Mouse (Mus musculus): Measurements from ENCODE around the gene Apob. TPM values are rescaled to one million over a fixed set of nuclear protein-coding genes. Genes with fewer than 3 reads are reported as not detected.
"Not testable (repeated sequence)": the region's sequence is repeated elsewhere in the genome, so short reads cannot be mapped to it uniquely, and the experiment has no call there.

The Apob gene
- total RNA-seq (2021) = under 1 TPM in 1 of 2 experiments, not detected in 1; 0.26 TPM
- long read RNA-seq, experiment 1 = 0 reads
- long read RNA-seq, experiment 2 = 0 reads

- intact Hi-C loops (cut with DNase I) = no loop called here
- DNase-seq = no peak
Observed at GRCm38 (mm10) chr12:7977466-7978189, at the start of gene Apob. Apob (plus strand) TSS chr12:7977648.

DNA sequence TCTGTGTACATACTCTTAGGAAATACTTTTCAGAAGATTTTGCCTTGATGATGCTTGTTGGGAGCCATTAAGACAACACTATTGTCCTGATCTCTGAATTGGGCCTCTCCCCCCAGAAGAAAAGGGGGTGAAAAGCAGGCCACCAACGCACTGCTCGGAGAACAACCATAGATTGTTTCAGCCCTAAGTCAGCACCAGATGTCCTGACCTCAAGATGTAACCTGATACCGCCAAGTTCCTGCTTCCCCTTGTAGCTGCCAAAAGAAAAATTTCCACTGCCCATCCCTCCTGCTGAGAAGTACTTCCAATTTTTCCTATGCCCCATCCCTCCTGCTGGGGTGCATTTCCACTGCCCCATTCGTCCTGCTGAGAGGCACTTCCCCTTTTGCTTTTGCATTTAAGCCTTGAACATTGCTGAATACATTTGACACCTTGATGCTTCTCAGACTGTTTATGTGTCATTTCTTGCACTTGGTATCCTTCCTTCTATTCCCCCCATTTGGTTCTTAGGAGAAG lies 45.0 kb upstream of the Apob start:
- intact Hi-C loops (cut with DNase I) = no loop called here
- DNase-seq = no peak

DNA sequence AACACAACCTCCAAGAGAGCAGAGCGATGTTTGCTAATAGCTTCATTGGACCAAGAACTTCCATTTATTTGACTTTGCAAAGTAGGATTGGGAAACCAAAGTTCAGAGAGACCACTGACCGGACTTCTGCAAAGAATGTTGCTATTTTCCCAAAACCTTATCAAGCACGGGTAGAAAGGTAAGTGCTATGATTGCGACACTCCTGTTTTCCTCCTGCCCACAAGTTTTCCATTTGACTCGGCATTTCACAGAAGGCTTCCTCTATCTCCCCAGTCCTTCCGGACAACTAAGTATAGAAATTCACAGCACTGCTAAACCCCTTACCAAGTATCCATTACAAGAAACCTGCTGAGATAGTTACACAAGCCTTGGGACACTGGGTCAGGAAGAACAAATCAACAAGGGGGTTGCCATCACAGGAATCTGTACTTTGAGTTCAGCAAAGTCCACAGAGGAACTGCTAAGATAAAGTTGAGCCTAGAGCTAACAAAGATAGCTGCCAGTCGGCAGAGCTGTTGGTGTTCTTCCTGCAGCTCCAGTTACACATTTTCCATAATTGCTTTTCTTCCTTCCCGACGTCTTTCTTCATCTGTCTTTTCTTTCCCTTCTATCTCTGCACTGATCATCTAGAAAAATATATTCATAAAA lies 27.2 kb upstream of the Apob start:
- no peak for DNase-seq
- intact Hi-C loops (cut with DNase I) = no loop called here

- DNase-seq = no peak
- intact Hi-C loops (cut with DNase I) = no loop called here
Observed at GRCm38 (mm10) chr12:7958851-7959250, 18.6 kb upstream of the Apob start.

GRCm38 (mm10) chr12:7959310-7959918 lies 18.0 kb upstream of the Apob start:
- intact Hi-C loops (cut with DNase I) = no loop called here
- DNase-seq = no peak

- no peak for DNase-seq
- intact Hi-C loops (cut with DNase I) = no loop called here
Observed at GRCm38 (mm10) chr12:7962314-7962927, 15.0 kb upstream of the Apob start.

GRCm38 (mm10) chr12:7967221-7967620 lies 10.2 kb upstream of the Apob start:
- intact Hi-C loops (cut with DNase I) = no loop called here

GRCm38 (mm10) chr12:7970301-7970700 lies 7.1 kb upstream of the Apob start:
- intact Hi-C loops (cut with DNase I) = no loop called here

More at GRCm38 (mm10) chr12:7967221-7967620, 10.2 kb upstream of the Apob start:
- DNase-seq = no peak

DNA sequence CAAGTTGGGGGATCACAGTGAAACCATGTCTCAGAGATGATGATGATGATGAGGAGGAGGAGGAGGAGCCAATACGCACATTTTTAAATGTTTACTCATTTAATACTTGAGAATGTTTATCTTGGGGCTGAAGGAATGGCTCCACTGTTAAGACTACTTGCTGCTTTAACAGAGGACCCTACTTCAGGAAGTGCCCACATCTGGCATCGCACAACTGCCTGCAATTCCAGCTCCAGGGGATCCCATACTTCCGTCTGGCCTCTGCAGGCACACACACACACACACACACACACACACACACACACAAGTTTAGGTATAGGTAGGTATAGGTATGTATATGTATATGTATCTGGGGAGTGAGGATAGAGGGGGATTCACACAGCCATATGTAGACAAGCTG lies 6.6 kb upstream of the Apob start:
- intact Hi-C loops (cut with DNase I) = no loop called here

More at GRCm38 (mm10) chr12:7970301-7970700, 7.1 kb upstream of the Apob start:
- DNase-seq = no peak

DNA sequence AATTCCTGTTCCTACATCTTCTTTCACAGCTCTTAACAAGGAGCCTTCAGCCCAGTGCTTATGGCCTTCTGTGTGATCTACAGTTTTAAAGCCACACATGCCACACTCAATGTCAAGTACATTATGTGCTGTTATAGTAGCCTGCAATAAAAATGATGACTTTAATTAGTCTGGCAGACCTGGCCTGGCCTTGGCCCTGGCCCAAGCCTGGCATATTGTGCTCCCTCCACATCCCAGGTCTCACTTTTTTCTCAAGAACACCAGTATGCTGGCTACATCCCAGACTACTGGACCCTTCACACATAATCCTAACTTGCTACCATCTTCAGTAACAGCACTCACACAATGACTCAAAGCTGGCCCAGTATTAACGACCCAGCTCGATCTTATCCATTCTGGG lies 5.7 kb upstream of the Apob start:
- no peak for DNase-seq
- intact Hi-C loops (cut with DNase I) = no loop called here

More for the DNA sequence above, 6.6 kb upstream of the Apob start:
- no peak for DNase-seq

- intact Hi-C loops (cut with DNase I) = no loop called here
- DNase-seq = no peak
Observed at GRCm38 (mm10) chr12:7973773-7974322, 3.6 kb upstream of the Apob start.

GRCm38 (mm10) chr12:7978190-7978884 lies 889 bp downstream of the Apob start:
- intact Hi-C loops (cut with DNase I) = no loop called here
- DNase-seq = peak; percentile 17 to 27

DNA sequence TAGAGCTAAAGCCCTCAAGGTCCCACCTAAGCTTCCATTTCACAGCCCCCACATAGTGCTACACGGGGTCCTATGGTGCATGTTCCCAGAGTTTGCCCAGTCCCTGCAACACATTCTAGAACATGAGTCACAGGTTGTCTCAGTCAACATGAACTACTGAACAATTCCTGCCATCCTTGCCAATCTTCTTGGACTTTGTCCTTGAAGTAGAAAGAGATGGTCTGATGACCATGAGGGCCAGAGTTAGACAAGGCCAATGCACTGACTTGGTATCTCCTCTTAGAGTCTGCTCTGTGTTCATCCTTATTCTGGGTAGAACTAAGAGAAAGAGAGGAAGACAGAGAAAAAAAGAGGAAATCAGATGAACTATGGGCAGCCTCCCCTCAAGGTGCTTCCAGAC lies 7.0 kb downstream of the Apob start:
- intact Hi-C loops (cut with DNase I) = no loop called here
- no peak for DNase-seq

- intact Hi-C loops (cut with DNase I) = loop anchor here (5.0 kb wide), 1 partner anchor 316 kb away; no protein-coding TSS in a partner anchor
- DNase-seq = peak in 1 of 2 experiments; percentile 15
Observed at GRCm38 (mm10) chr12:7990804-7991203, 13.4 kb downstream of the Apob start.

DNA sequence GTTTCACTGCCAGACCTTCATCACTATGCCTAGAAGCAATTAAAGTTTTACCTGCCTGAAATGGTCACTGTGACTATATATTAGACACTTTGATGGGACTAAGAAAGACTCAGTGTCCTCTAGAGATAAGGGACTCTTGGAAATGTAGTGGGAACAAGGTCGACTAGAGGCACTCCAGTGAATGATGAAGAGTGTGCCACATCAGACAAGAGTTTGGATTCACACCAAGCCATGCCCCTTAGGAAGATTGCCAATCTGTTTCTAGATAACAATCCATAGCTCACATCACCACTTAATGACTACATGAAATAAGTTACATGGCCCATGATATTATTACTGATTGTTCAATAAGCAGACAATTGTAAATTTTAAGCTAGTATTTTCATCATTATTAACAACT lies 14.1 kb downstream of the Apob start:
- intact Hi-C loops (cut with DNase I) = loop anchor here (5.0 kb wide), 1 partner anchor 316 kb away; no protein-coding TSS in a partner anchor
- DNase-seq = no peak

- no peak for DNase-seq
- intact Hi-C loops (cut with DNase I) = no loop called here
Observed at GRCm38 (mm10) chr12:8020931-8021330, 43.5 kb downstream of the Apob start.

GRCm38 (mm10) chr12:8029520-8029919 lies 52.1 kb downstream of the Apob start:
- DNase-seq = no peak
- intact Hi-C loops (cut with DNase I) = no loop called here

- no peak for DNase-seq
- intact Hi-C loops (cut with DNase I) = no loop called here
Observed at GRCm38 (mm10) chr12:8030057-8030456, 52.6 kb downstream of the Apob start.

GRCm38 (mm10) chr12:8031169-8031568 lies 53.7 kb downstream of the Apob start:
- not testable (repeated sequence) for DNase-seq

More at GRCm38 (mm10) chr12:8031169-8031568, 53.7 kb downstream of the Apob start:
- intact Hi-C loops (cut with DNase I) = not testable (repeated sequence)
